Mouse (Mus musculus) E14TG2a.4 (cell line): Measurements from ENCODE around the gene Tmem119.
"Not testable (repeated sequence)": the region's sequence is repeated elsewhere in the genome, so short reads cannot be mapped to it uniquely, and the experiment has no call there.

Experiments used
- CTCF ChIP-seq: conservative IDR thresholded peaks from 2 replicates; pipeline ENCODE4 v1.5.1; 2014; ENCODE audit warnings: low read length
- NANOG ChIP-seq: IDR thresholded peaks from 2 replicates; pipeline ENCODE4 v1.6.1; 2014; ENCODE audit warnings: borderline replicate concordance, low read length, mixed read lengths
- POU5F1 ChIP-seq: IDR thresholded peaks from 2 replicates; pipeline ENCODE4 v1.6.1; 2014; ENCODE audit warnings: low read length, borderline replicate concordance

DNA sequence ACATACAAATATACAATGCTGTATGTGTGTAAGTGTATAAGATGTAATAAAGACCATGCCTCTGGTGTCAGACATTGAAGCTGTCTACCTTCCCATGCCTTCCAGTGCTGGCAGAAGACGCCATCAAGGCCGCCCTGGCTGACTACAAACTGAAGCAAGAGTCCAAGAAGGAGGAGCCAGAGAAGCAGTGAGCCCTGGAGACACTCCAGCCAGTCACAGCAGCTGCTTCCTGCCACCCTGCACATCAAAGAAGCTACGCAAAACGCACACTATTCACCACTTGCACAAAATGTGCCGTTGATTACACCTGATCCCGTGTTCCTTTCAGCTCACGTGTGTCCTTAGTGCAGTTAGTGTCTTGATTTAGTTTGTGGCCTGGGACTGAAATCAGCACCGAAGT lies 22.6 kb downstream of the Tmem119 start:
- not testable (repeated sequence) for TF ChIP-seq CTCF, POU5F1, NANOG
